Mouse (Mus musculus) ES-E14 (cell line): Measurements from ENCODE around the gene Cd59b. TPM values are rescaled to one million over a fixed set of nuclear protein-coding genes. Genes with fewer than 3 reads are reported as not detected.

ENCODE experiments used
- DNase-seq: peaks from one replicate; pipeline ENCODE4 v3.0.0-alpha.2; 2013; ENCODE audit warnings: low read depth, low spot score
- H3K27ac ChIP-seq: 2 replicates; pipeline ENCODE4 v1.5.1; 2012; ENCODE audit warnings: low read depth, mild to moderate bottlenecking, low read length, moderate library complexity, mixed read lengths; ENCODE audit not compliant: poor library complexity, insufficient read depth, severe bottlenecking
- H3K36me3 ChIP-seq: 2 replicates; pipeline ENCODE4 v1.6.1; 2012; ENCODE audit warnings: mild to moderate bottlenecking, low read length, moderate library complexity, mixed read lengths; ENCODE audit not compliant: control insufficient read depth, poor library complexity, insufficient read depth, severe bottlenecking
- H3K4me1 ChIP-seq, 2 experiments: fragments of 150-350 bp in 1 of 2; sonication (generic) in 1 of 2; 2 replicates each; pipeline ENCODE4 v1.6.1; 2012; ENCODE audit warnings: low read length in 2 of 2, mild to moderate bottlenecking in 1 of 2, mixed read lengths in 1 of 2; ENCODE audit not compliant: control insufficient read depth in 2 of 2, insufficient read depth in 2 of 2, poor library complexity in 1 of 2
- H3K4me3 ChIP-seq, 2 experiments: fragments of 150-350 bp in 1 of 2; sonication (generic) in 1 of 2; 2 replicates each; pipeline ENCODE4 v1.5.1; 2012; ENCODE audit warnings: low read length in 2 of 2, low read depth in 1 of 2, mild to moderate bottlenecking in 1 of 2, mixed read lengths in 1 of 2; ENCODE audit not compliant: insufficient read depth in 1 of 2, poor library complexity in 1 of 2, severe bottlenecking in 1 of 2
- H3K9ac ChIP-seq: 2 replicates; pipeline ENCODE4 v1.6.1; 2012; ENCODE audit warnings: low read depth, mild to moderate bottlenecking, low read length, mixed read lengths; ENCODE audit not compliant: poor library complexity, insufficient read depth, severe bottlenecking
- H3K9me3 ChIP-seq: fragments of 150-350 bp; sonication (generic); 2 replicates; pipeline ENCODE4 v1.6.1; 2012; ENCODE audit warnings: low read depth, mild to moderate bottlenecking, low read length; ENCODE audit not compliant: control insufficient read depth, insufficient read depth
- CHD2 ChIP-seq: IDR thresholded peaks from 2 replicates; pipeline ENCODE4 v1.6.1; 2014; ENCODE audit warnings: mild to moderate bottlenecking, low read depth, low read length, inconsistent platforms
- HCFC1 ChIP-seq: IDR thresholded peaks from 2 replicates; pipeline ENCODE4 v1.6.1; 2012; ENCODE audit warnings: low read length, inconsistent platforms, borderline replicate concordance; ENCODE audit not compliant: insufficient read depth
- MAFK ChIP-seq: IDR thresholded peaks from 2 replicates; pipeline ENCODE4 v1.6.1; 2014; ENCODE audit warnings: mild to moderate bottlenecking, low read depth, low read length, inconsistent platforms; ENCODE audit not compliant: insufficient read depth
- ZC3H11A ChIP-seq: IDR thresholded peaks from 2 replicates; pipeline ENCODE4 v1.6.1; 2012; ENCODE audit warnings: low read depth, mild to moderate bottlenecking, inconsistent platforms, low read length, borderline replicate concordance
- ZNF384 ChIP-seq: IDR thresholded peaks from 2 replicates; pipeline ENCODE4 v1.6.1; 2012; ENCODE audit warnings: low read depth, low read length, inconsistent platforms
- in situ Hi-C, 2 experiments: fragments of 600-800 bp; cut with MboI; formaldehyde crosslinking; loops; one replicate each; pipeline ENCODE4 v1.15.1; 2025; ENCODE audit warnings: low sequenced_read_pairs in 2 of 2, inconsistent platforms in 1 of 2; ENCODE audit not compliant: unreplicated experiment in 2 of 2
- total RNA-seq: library from RNA; depleted of rRNA; stranded (reverse); fragments of 300-350 nt; gene quantifications from 2 replicates; pipeline ENCODE4 v1.2.3, GENCODE M21; 2012

Gene Cd59b
- total RNA-seq, 1 experiment: 3.5 TPM

DNA sequence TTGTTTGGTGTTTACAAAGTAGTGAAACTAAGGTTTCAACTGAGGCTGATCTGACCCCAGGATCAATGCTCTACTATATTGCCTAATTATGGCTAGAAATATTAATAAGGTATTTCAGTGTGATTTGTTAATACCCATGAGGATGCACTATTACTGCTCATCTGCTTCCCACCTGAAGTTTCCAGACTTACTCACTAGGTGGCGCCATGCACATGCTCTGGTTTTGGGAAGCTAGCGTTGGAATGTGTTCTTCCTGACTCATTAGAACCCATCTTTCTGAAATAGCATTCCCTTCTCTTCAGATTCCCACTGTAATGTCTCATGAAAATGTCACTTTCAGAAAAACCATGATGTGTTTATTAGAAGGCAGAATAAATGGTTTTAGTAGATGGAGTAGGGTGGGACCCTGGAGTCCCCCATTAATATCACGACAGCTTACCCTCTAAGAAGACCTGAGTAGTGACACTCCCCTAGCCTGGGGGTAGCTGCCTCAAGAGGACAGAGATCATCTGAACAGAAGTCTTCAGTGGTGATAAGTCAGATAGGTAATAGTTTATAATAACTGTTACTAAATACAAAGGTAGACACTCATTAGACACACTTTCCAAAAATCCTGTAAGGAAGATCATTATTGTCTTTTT, 34.7 kb upstream of the Cd59b start:
- H3K4me3 ChIP-seq: no peak overlapping the region
- no peak overlapping the region for H3K27ac ChIP-seq
- no peak overlapping the region for H3K9ac ChIP-seq
- no peaks in the 10 kb centered on the region for H3K4me1 ChIP-seq
- TF ChIP-seq HCFC1: no peak
- peak; percentile 76; the same call in 1 of the 2 replicates for TF ChIP-seq ZC3H11A
- TF ChIP-seq ZNF384: no peak
- peak; percentile 71 for DNase-seq
- in situ Hi-C loops: no loop called here
- no peaks in the 10 kb centered on the region for H3K9me3 ChIP-seq
- H3K36me3 ChIP-seq: peaks cover 5% of the 10 kb centered on the region; the same call in 1 of the 2 replicates

DNA sequence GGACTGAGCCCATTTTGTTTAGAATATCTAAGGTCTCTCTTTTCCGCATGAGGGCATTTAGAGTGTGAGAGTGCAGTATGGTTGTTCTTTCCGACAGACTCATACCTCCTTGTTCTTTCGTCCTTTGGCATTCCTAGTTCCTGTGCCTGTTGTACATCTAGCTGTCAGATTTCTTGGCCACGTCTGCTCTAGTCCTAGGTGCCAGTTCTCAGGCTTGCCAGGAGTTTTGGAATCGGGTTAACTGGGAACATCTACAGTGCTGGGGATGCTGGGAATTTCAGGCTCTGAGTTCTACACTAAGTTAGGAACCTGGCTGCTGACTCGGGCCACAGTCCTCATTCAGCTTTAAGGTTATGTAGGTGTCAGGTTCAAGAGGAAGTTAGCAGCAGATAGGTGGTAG, 34.1 kb upstream of the Cd59b start:
- H3K4me3 ChIP-seq: no peak overlapping the region
- no peaks in the 10 kb centered on the region for H3K9me3 ChIP-seq
- H3K36me3 ChIP-seq: peaks cover 5% of the 10 kb centered on the region; the same call in 1 of the 2 replicates
- no peak overlapping the region for H3K27ac ChIP-seq
- peaks cover 1 to 2% of the 10 kb centered on the region in 2 experiments; a peak in 2 of 4 replicates for H3K4me1 ChIP-seq
- in situ Hi-C loops: no loop called here
- no peak for DNase-seq
- no peak overlapping the region for H3K9ac ChIP-seq
- TF ChIP-seq HCFC1 (no peak), ZC3H11A (no peak), CHD2 (no peak), MAFK (no peak), ZNF384 (no peak)

- Histone ChIP-seq H3K9me3 (no peaks in the 10 kb centered on the region), H3K4me3 (no peak overlapping the region), H3K4me1 (peaks cover 2 to 3% of the 10 kb centered on the region in 2 experiments; a peak in 2 of 4 replicates), H3K27ac (no peak overlapping the region), H3K9ac (no peak overlapping the region), H3K36me3 (peaks cover 5% of the 10 kb centered on the region; the same call in 1 of the 2 replicates)
- no peak for TF ChIP-seq CHD2
- TF ChIP-seq MAFK: no peak
- TF ChIP-seq ZNF384: no peak
- TF ChIP-seq HCFC1: no peak
- TF ChIP-seq ZC3H11A: no peak
- no peak for DNase-seq
- in situ Hi-C loops: no loop called here
Measured at GRCm38 (mm10) chr2:104036316-104036715, 33.3 kb upstream of the Cd59b start.

DNA sequence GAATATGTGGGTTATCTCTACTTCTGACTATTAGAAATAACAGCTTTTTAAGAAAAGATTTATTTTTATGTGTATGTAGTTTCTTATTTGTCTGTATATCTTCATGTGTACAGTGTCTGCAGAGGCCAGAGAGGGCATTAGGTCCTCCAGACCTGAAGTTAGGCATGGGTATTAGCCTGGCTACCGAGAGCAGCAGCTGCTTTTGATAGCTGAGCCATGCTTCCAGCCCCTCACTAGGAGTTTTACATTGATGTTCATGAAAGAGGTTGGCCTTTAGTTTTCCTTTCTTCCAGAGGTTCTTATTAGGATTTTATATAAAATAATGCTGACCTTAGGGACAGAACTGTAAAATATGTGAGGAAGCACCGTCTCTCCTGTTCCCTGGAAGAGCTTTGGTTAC, 31.4 kb upstream of the Cd59b start:
- in situ Hi-C loops: no loop called here
- H3K36me3 ChIP-seq: peaks cover 5% of the 10 kb centered on the region; the same call in 1 of the 2 replicates
- H3K9me3 ChIP-seq: no peaks in the 10 kb centered on the region
- no peak overlapping the region for H3K4me3 ChIP-seq
- H3K27ac ChIP-seq: no peak overlapping the region
- no peak overlapping the region for H3K9ac ChIP-seq
- TF ChIP-seq ZNF384 (no peak), ZC3H11A (no peak), CHD2 (no peak), HCFC1 (no peak), MAFK (no peak)
- H3K4me1 ChIP-seq: peaks cover 2 to 3% of the 10 kb centered on the region in 2 experiments; a peak in 2 of 4 replicates
- DNase-seq: no peak

GRCm38 (mm10) chr2:104041632-104042031, 28.0 kb upstream of the Cd59b start:
- no peak overlapping the region for H3K4me3 ChIP-seq
- in situ Hi-C loops: no loop called here
- peaks cover 2 to 3% of the 10 kb centered on the region in 2 experiments; a peak in 2 of 4 replicates for H3K4me1 ChIP-seq
- H3K27ac ChIP-seq: no peak overlapping the region
- TF ChIP-seq HCFC1 (no peak), ZNF384 (no peak), MAFK (no peak), ZC3H11A (no peak), CHD2 (no peak)
- peaks cover 2% of the 10 kb centered on the region; the same call in 1 of the 2 replicates for H3K36me3 ChIP-seq
- no peak for DNase-seq
- no peaks in the 10 kb centered on the region for H3K9me3 ChIP-seq
- no peak overlapping the region for H3K9ac ChIP-seq
